Mouse (Mus musculus) left cerebral cortex, adult 18-20 months (tissue): ENCODE data around the gene Alcam. TPM values are rescaled to one million over a fixed set of nuclear protein-coding genes. Genes with fewer than 3 reads are reported as not detected.

Experiments
- DNase-seq, 2 experiments: peaks; one replicate each; pipeline ENCODE4 v3.0.0; 2021 to 2022; ENCODE audit warnings: low spot score in 2 of 2, mixed read lengths in 1 of 2
- total RNA-seq, 2 experiments: library from RNA; stranded (reverse); gene quantifications; 2 replicates each; pipeline ENCODE4 v1.2.3; 2021

The Alcam gene
- total RNA-seq, 2 experiments from 2014 or later = 167 to 171 TPM

- no peak for DNase-seq
Measured at GRCm38 (mm10) chr16:52378811-52379597, 74.9 kb downstream of the Alcam start.

- DNase-seq = no peak
Measured at GRCm38 (mm10) chr16:52376827-52377226, 77.0 kb downstream of the Alcam start.

- DNase-seq = no peak
Measured at GRCm38 (mm10) chr16:52371956-52372355, 81.9 kb downstream of the Alcam start.

- DNase-seq = no peak
Measured at GRCm38 (mm10) chr16:52368521-52368920, 85.4 kb downstream of the Alcam start.

DNA sequence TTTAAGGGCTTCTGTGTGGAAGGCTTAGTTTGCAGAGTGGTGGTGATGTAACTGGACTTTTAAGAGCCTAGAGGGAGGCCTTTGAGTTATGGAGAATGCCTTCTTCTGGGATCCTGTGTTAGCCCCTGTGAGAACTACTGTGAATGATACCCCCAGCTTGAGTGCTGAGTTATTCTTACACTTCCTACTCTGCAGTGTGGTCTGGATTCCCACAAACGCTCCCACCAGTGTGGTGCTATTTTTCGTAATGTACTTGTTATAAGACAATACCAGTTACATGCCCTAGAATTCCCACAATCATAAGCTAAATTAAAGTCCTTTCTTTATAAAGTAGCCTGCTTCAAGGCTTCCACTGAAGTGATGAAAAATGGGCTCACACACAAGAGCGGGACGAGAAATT is 87.0 kb downstream of the Alcam start:
- DNase-seq = no peak

- no peak for DNase-seq
Measured at GRCm38 (mm10) chr16:52363944-52364511, 89.8 kb downstream of the Alcam start.

DNA sequence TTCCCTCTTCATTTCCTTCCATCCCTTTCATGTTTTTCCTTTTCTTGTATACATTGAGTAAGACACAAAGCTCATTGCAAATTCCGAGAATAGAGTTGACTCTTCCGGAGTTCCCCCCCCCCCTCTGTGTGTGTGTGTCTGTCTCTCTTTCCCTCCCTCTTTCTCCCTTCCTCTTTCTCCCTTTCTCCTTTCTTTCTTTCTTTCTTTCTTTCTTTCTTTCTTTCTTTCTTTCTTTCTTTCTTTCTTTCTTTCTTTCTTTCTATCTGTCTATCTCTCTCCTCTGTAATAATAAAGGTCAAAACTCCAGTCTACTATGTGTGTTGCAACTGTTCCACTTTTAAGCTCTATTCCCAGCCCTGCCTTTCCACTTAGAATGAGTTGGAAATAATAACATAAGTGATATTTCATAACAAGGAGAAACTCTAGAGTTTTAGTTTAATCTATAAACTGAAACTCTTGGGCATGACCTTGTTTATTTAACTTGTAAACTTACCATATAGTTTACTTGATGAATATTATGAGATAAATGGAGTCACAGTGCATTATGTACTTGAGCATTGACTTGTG is 110.3 kb downstream of the Alcam start:
- DNase-seq = no peak

GRCm38 (mm10) chr16:52342694-52343466 is 111.0 kb downstream of the Alcam start:
- DNase-seq = no peak

GRCm38 (mm10) chr16:52334084-52334483 is 119.8 kb downstream of the Alcam start:
- DNase-seq = no peak

- no peak for DNase-seq
Measured at GRCm38 (mm10) chr16:52333631-52334030, 120.2 kb downstream of the Alcam start.

DNA sequence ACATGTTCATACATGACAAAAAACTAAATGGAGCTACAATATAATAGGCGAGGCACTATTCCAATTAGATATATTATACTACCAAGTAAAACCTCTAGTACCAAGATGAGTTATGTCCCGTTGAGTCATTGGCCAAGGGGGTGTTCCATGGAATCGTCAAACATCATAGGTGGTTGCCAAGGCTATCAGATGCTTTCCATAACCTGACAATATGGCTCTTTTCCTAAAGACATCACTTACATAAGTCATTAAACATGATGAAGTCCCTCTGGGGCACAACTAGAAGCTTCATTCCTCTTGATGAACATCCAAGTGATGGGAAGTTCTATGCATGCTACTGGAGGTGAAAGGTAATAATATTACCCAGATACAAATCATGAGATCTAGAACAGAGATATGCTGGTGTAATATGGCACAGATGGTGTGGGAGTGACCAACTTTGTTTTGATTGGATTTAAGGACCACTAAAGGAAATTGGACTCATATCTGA is 122.5 kb downstream of the Alcam start:
- no peak for DNase-seq

DNA sequence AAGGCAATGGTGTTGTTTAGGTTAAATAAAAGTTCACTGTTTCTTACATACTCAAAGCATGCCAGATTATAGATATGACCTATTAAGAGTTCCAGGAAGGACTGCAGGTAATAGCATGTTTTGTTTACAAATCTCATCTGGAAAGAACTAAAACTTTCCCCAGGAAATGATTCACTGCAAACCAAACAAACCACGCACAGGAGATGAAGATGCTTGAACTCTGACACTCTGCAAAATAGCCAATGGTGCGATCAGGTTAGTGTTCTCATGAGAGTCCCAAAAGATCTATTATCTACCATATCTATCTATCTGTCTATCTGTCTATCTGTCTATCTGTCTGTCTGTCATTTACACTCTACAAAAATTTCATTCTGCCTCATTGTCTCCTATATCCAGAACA is 124.5 kb downstream of the Alcam start:
- no peak for DNase-seq

DNA sequence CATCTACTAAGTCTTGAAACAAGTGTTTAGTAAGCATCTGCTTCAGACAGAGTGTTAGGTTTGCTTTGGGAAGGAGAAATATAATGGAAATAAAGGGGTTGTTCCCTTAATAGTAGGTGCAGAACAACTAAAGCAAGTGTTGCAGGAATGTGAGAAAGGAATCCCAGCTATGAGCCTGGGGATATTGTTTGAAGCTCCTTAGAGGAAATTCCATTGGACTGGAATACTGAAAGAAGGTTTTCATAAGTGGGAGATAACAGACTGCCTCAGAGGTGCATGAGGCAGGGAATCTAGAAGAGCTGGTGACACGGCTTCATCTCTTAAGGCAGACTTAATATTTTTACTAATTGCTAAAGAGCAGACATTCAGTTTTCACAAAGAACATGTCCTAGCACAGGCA is 134.6 kb downstream of the Alcam start:
- DNase-seq = no peak

DNA sequence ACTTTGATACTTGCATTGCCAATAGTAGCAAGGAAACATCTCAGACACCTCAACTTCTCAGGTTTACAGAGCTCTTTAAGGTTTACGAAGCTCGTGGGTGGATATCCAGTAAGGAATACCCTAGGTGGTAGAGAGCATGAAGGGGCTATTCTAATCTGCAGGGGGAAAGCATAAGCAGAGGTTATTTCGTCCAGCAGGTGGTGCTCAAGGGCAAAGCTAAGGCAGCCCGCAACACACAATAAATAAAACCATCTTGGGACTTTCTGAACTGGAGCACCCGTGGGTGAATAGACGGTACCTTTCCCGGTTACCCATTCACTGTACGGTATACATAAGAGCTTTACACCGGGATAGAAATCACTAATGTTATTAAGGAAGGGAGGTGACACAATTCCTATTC is 142.8 kb downstream of the Alcam start:
- peak; percentile 82 to 87 for DNase-seq

GRCm38 (mm10) chr16:52307016-52307415 is 146.9 kb downstream of the Alcam start:
- no peak for DNase-seq

DNA sequence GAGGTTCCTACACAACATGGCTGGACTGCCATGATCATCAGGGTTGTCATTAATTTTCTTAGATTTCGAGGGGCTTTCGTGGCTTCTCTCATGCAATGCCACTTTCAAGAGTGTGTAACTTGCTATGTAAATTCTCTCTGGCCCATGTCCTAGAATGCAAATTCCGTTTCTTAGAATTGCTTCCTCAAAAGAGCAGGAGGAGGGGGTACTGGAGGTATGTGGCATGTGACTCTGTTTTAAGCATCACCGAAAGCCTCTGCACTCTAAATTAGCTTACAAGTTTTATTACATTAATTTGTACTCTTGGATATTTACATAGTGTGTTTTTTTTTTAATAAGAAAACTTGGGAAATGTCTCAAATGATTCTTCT is 150.4 kb downstream of the Alcam start:
- no peak for DNase-seq

GRCm38 (mm10) chr16:52302790-52303531 is 150.9 kb downstream of the Alcam start:
- no peak for DNase-seq

DNA sequence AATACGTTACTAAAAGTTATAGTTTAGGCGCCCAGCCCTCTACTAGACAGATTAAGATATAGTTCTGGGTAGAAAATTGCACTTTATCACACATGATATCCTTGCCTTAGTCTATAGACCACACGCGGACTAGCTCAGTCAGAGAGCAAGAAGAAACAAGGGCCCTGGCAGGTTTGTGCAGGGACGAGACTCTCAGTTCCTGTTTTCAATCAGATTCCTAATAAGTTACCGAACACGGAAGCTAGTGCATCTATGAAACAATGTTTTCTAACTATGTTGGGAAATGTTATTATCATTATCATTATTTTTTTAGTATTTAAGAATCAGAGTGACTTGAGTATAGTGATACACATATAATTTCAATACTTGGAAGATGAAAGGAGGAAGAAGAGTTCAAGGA is 152.1 kb downstream of the Alcam start:
- no peak for DNase-seq

GRCm38 (mm10) chr16:52296376-52296775 is 157.5 kb downstream of the Alcam start:
- DNase-seq = no peak

GRCm38 (mm10) chr16:52295535-52295934 is 158.3 kb downstream of the Alcam start:
- no peak for DNase-seq

DNA sequence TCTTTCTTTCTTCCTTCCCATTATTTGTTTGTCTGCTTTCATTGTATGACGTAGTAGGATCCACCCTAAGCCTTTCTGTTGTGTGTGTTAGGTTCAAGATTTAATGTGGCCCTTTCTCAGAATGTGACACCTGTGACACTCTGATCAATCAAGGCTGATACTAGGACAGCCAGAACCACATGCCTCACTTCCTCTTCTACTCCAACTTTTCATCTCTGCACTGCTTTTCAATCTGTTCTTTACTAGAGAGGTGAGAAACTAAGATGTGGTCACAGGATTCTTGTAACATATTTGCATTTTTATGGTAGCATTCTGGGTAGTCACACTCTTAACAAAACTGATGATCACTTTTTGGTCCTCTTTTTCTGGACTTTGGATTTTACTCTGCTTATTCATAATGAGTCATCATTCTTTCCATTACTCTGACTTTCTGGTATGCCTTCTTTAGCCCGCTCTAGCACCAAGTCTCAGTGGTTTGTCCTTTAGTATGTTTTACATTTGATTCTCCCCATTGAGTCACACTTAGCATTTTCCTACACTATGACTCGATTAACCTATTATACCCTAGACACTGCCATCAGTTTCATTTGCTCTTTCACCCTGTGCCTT is 161.3 kb downstream of the Alcam start:
- no peak for DNase-seq
